Mouse (Mus musculus) c-Kit-positive CD71-negative TER-119-negative erythroid progenitor cells, embryonic 14.5 days (primary cell): ENCODE measurements around the gene Prkcz.
"Not testable (repeated sequence)": the region's sequence is repeated elsewhere in the genome, so short reads cannot be mapped to it uniquely, and the experiment has no call there.

Experiments
- DNase-seq: peaks from one replicate; pipeline ENCODE4 v3.0.0-alpha.2; 2013; ENCODE audit warnings: low read depth

The Prkcz gene

GRCm38 (mm10) chr4:155283001-155283503, 78.1 kb downstream of the Prkcz start:
- no peak for DNase-seq

- DNase-seq, result no peak
Measured at GRCm38 (mm10) chr4:155282231-155282630, 78.9 kb downstream of the Prkcz start.

- peak; percentile 19 for DNase-seq
Measured at GRCm38 (mm10) chr4:155281652-155282051, 79.5 kb downstream of the Prkcz start.

- DNase-seq, result no peak
Measured at GRCm38 (mm10) chr4:155281227-155281626, 79.9 kb downstream of the Prkcz start.

GRCm38 (mm10) chr4:155280768-155281121, 80.4 kb downstream of the Prkcz start:
- no peak for DNase-seq

- peak; percentile 10 for DNase-seq
Measured at GRCm38 (mm10) chr4:155279926-155280767, 81.0 kb downstream of the Prkcz start.

GRCm38 (mm10) chr4:155279054-155279453, 82.1 kb downstream of the Prkcz start:
- DNase-seq, result no peak

GRCm38 (mm10) chr4:155277963-155278362, 83.2 kb downstream of the Prkcz start:
- DNase-seq, result no peak

GRCm38 (mm10) chr4:155274851-155275250, 86.3 kb downstream of the Prkcz start:
- no peak for DNase-seq

GRCm38 (mm10) chr4:155274451-155274850, 86.7 kb downstream of the Prkcz start:
- no peak for DNase-seq

- peak; percentile 46 for DNase-seq
Measured at GRCm38 (mm10) chr4:155268382-155268781, 92.8 kb downstream of the Prkcz start.

GRCm38 (mm10) chr4:155267639-155268175, 93.5 kb downstream of the Prkcz start:
- DNase-seq, result no peak

- DNase-seq, result no peak
Measured at GRCm38 (mm10) chr4:155267047-155267543, 94.1 kb downstream of the Prkcz start.

GRCm38 (mm10) chr4:155264521-155265321, 96.4 kb downstream of the Prkcz start:
- DNase-seq, result no peak

GRCm38 (mm10) chr4:155252253-155252652, 108.9 kb downstream of the Prkcz start:
- no peak for DNase-seq

GRCm38 (mm10) chr4:155251147-155251546, 110.0 kb downstream of the Prkcz start:
- no peak for DNase-seq

- no peak for DNase-seq
Measured at GRCm38 (mm10) chr4:155250361-155251117, 110.6 kb downstream of the Prkcz start.

GRCm38 (mm10) chr4:155249648-155250351, 111.4 kb downstream of the Prkcz start, which contains the start of gene Faap20:
Faap20 (plus strand) TSS chr4:155249802.
- DNase-seq, result peak; percentile 60

- DNase-seq, result peak; percentile 99
Measured at GRCm38 (mm10) chr4:155249257-155249647, 111.9 kb downstream of the Prkcz start.

- not testable (repeated sequence) for DNase-seq
Measured at GRCm38 (mm10) chr4:155248054-155248453, 113.1 kb downstream of the Prkcz start.

GRCm38 (mm10) chr4:155246691-155247105, 114.5 kb downstream of the Prkcz start:
- no peak for DNase-seq
